Mouse (Mus musculus): ENCODE data around the gene Marveld1.

Gene Marveld1

DNA sequence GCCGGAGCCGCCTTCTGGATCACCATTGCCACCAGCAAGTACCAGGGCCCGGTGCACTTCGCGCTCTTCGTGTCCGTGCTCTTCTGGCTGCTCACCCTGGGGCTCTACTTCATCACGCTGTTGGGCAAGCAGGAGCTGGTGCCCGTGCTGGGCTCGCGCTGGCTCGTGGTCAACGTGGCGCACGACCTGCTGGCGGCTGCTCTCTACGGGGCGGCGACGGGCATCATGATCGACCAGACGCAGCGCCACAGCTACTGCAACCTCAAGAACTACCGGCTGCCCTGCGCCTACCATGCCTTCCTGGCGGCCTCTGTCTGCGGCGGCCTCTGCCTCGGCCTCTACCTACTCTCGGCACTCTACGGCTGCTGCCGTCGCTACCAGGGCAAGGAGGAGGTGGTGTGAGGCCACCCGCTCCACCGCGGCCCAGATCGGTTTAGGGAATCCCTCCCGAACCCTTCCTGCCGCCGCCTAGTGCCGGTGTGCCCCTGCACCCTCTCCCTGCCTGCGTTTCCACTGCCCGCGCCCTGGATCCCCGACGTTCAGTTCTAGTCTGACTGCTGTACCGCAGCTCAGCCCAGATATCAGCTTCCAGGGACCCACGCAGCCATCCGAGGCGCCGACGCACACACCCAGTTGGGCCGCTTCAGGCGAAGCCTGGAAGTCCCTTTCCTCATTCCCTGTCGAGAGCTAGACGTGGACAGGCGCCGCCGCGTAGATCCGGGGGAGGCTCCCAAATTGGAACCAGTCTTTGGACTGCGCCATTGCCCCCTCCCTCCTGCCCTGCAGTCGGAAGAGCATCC lies 769 bp downstream of the Marveld1 start:
- POLR2A ChIA-PET: interaction anchor here (0.6 to 19.8 kb wide), 37 partner anchors 8 to 237 kb away, joined by 3 to 403 read pairs (median 4); partner anchors contain the start of genes Avpi1 (in 3 of the 4), Pi4k2a (in 2 of the 4), Exosc1 (in 1 of the 4) and Hoga1 (in 1 of the 4)

GRCm38 (mm10) chr19:42148569-42148860 lies 1.3 kb downstream of the Marveld1 start:
- POLR2A ChIA-PET: interaction anchor here (0.7 to 19.8 kb wide), 28 partner anchors 8 to 237 kb away, joined by 3 to 403 read pairs (median 6); partner anchors contain the start of genes Avpi1 (in 3 of the 4), Pi4k2a (in 2 of the 4) and Pgam1 (in 1 of the 4)
- CTCF ChIA-PET: interaction anchor here (0.6 to 7.8 kb wide), 8 partner anchors 17 to 291 kb away, joined by 3 to 79 read pairs (median 4); partner anchors contain the start of genes Ankrd2 (in 1 of the 4), Avpi1 (in 1 of the 4) and Zfyve27 (in 1 of the 4)

More for the DNA sequence above, 769 bp downstream of the Marveld1 start:
- CTCF ChIA-PET: interaction anchor here (0.6 to 7.8 kb wide), 8 partner anchors 18 to 291 kb away, joined by 3 to 79 read pairs (median 4); partner anchors contain the start of genes Ankrd2 (in 1 of the 4), Avpi1 (in 1 of the 4) and Zfyve27 (in 1 of the 4)

- ChIA-PET CTCF (interaction anchor here (0.5 to 7.8 kb wide), 88 partner anchors 9 to 647 kb away, joined by 3 to 79 read pairs (median 4); partner anchors contain the start of genes Ankrd2 (in 3 of the 4), Hoga1 (in 3 of the 4), Avpi1 (in 2 of the 4) and Pi4k2a (in 2 of the 4)), POLR2A (interaction anchor here (0.7 to 19.8 kb wide), 41 partner anchors 10 to 252 kb away, joined by 3 to 403 read pairs (median 4); partner anchors contain the start of genes Avpi1 (in 3 of the 4), Pi4k2a (in 3 of the 4), Ankrd2 (in 2 of the 4) and 4933411K16Rik (in 1 of the 4))
Measured at GRCm38 (mm10) chr19:42151990-42152389, 4.8 kb downstream of the Marveld1 start.

GRCm38 (mm10) chr19:42157493-42158237 lies 10.5 kb downstream of the Marveld1 start:
- POLR2A ChIA-PET: interaction anchor here (0.5 to 4.1 kb wide), 30 partner anchors 8 to 386 kb away, joined by 3 to 24 read pairs (median 4); partner anchors contain the start of genes Avpi1 (in 3 of the 4), Marveld1 (in 2 of the 4) and Pi4k2a (in 1 of the 4)
- CTCF ChIA-PET: interaction anchor here in 2 of 4 experiments (0.6 to 1.5 kb wide), 7 partner anchors 9 to 512 kb away, joined by 3 to 5 read pairs (median 4); partner anchors contain the start of gene Ankrd2 (in 1 of the 2)

DNA sequence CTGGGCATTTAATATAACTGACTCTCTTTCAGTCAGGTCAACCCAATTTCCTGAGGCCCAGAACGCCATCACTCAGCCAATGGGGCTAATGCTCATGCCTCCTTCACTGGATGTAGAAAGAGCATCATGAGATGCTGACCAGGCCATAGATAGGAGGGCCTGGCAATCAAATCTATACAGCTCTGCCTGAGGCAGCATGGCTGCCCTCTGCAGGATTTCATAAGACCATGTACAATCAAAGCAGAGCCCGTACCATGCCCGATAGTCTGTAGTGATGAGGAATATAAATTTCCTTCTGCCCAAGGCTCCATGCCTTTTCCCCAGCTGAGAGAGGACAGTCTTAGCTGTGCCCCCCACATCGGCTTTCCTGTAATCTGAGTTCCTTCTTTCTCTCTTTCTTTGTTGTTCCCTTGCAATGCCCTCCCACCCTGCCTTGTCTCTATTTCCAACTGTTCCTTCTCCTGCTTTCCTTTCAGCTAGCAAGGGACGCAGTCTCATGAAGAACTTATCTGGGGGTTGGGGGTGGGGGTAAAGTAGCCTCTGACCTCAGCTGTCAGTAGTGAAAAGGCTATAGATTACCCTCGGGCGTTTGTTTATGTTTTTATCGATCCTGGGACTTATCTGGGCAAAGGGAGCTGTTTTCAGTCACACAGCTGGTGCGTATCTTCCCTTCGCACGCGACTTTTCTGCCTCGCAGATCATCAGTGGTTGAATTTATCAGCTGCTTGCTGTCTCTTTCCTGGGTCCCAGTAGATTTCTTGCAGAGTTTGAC lies 11.2 kb downstream of the Marveld1 start:
- ChIA-PET POLR2A (interaction anchor here in 3 of 4 experiments (0.5 to 4.1 kb wide), 32 partner anchors 9 to 387 kb away, joined by 3 to 24 read pairs (median 4); partner anchors contain the start of genes Avpi1 (in 3 of the 3), Marveld1 (in 2 of the 3) and Pi4k2a (in 1 of the 3)), CTCF (interaction anchor here in 3 of 4 experiments (0.6 to 1.5 kb wide), 10 partner anchors 8 to 219 kb away, joined by 3 to 5 read pairs (median 4); partner anchors contain the start of genes Ankrd2 (in 1 of the 3) and Avpi1 (in 1 of the 3))

DNA sequence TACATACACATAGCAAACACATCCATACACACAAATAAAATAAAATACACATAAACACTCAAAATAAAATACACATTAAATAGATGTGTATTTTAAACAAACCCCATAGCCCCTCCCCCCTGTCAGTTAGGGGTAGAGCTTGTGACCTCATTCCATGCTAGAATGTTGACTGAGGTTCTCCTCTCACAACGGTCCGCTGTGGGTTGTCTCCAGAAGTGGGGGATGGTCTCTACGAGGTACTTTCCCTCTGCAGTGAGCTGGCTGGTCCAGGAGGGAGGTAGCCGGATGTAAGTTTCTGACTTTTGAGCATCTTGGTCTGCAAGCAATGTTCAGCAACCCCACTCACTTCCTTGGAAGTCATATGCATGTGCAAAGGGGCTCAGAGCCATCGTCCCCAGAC lies 16.6 kb downstream of the Marveld1 start, which contains the start of gene Zfyve27:
Zfyve27 (plus strand) TSS at position 188 of the 400 bp plus-strand sequence.
- ChIA-PET CTCF (interaction anchor here in 3 of 4 experiments (0.6 to 8.4 kb wide), 6 partner anchors 12 to 128 kb away, joined by 3 to 79 read pairs (median 9); partner anchors contain the start of genes Ankrd2 (in 1 of the 3) and Marveld1 (in 1 of the 3)), POLR2A (interaction anchor here in 3 of 4 experiments (0.5 to 2.9 kb wide), 4 partner anchors 11 to 34 kb away, joined by 3 to 18 read pairs (median 8); partner anchors contain the start of genes Avpi1 (in 1 of the 3) and Marveld1 (in 1 of the 3))

DNA sequence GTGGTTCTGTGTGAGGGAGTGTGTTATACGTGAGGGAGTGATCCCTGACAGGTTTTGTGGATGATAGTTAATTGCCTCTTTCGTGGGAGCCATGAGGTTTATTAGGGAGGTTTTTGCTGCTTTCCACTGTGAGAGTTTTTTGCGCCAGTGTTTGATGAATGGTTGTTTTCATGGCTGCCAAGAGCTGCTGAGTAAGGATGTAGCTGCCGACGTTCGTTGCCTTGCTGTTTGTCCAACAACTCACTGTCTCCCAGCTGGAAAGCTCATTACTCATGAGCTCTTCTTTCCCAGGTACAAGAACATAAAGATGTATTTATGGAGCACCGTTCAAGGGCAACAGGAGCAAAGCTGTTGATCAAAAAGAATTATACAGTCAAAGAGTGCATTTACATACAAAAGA lies 17.0 kb downstream of the Marveld1 start:
- ChIA-PET POLR2A (interaction anchor here in 3 of 4 experiments (1.1 to 4.4 kb wide), 6 partner anchors 12 to 74 kb away, joined by 3 to 18 read pairs (median 12); partner anchors contain the start of genes Marveld1 (in 2 of the 3), Avpi1 (in 1 of the 3) and Pi4k2a (in 1 of the 3)), CTCF (interaction anchor here (0.6 to 8.4 kb wide), 8 partner anchors 12 to 129 kb away, joined by 3 to 79 read pairs (median 3); partner anchors contain the start of genes Ankrd2 (in 1 of the 4) and Marveld1 (in 1 of the 4))

DNA sequence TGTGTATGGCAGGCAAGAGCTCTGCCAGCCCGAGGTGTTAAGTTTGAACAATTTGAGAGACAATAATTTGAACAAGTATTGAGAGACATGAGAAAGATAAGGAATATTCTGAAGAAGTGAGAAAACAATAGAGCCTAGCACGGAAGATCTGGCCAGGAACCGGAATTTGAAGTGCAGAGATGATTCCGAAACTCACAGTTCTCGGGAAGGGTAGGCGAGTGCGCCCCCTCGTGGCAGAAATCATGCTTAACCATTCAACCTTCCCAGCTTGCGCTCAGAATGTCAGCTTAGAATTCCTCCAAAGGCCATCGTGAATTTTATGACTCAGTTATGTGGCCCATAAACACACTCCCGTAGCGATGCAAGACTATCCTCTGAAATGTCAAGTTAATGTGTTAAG lies 18.9 kb downstream of the Marveld1 start:
- ChIA-PET CTCF (interaction anchor here (0.5 to 8.4 kb wide), 66 partner anchors 8 to 1404 kb away, joined by 3 to 79 read pairs (median 4); partner anchors contain the start of genes Ankrd2 (in 4 of the 4), Hoga1 (in 4 of the 4), Pi4k2a (in 3 of the 4) and 4933411K16Rik (in 2 of the 4)), POLR2A (interaction anchor here (0.6 to 4.4 kb wide), 26 partner anchors 9 to 130 kb away, joined by 3 to 18 read pairs (median 4); partner anchors contain the start of genes Marveld1 (in 2 of the 4), Ankrd2 (in 1 of the 4), Avpi1 (in 1 of the 4) and Pi4k2a (in 1 of the 4))

DNA sequence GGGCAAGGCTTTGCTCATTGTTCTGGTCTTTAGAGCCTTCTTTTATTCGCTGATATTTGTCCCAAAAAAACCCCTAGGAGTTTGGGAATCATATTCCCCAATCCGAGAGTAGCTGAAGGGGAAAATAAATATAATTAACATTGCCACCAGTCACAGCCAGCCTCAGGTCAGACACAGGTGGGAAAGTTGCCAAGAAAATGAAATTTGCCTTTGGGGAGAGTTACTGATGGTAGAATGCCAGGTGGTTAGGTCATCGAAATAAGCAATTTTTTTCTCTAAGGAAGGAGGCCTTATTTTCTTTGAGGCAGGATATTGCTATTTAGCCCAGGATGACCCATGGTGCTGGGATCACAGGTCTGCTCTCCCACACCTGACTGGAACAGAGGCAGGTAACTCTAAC lies 19.6 kb downstream of the Marveld1 start:
- ChIA-PET CTCF (interaction anchor here (0.5 to 8.4 kb wide), 50 partner anchors 9 to 604 kb away, joined by 3 to 79 read pairs (median 4); partner anchors contain the start of genes Hoga1 (in 4 of the 4), Ankrd2 (in 3 of the 4), 4933411K16Rik (in 2 of the 4) and Avpi1 (in 2 of the 4)), POLR2A (interaction anchor here (0.7 to 4.4 kb wide), 15 partner anchors 9 to 131 kb away, joined by 3 to 18 read pairs (median 5); partner anchors contain the start of genes Marveld1 (in 2 of the 4), Ankrd2 (in 1 of the 4) and Pi4k2a (in 1 of the 4))

DNA sequence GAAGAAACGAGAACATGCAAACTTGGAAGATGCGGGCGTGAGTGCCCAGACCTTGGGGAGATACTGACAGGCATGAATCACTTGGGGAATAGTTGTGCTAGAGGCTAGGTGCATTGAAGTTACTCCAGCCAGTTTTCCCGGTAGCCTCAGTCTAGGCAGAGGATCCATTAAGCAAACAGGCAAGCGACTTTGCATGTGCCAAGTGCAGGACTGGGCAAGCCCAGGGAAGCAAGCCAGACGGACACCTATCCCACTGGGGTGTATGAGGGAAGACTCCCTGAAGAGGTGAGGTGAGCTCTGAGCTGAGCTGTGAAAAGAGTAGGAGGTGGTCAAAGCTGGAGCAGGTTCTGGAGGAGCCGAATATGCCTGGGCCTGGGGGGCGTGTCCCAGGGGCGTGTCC lies 20.3 kb downstream of the Marveld1 start:
- ChIA-PET POLR2A (interaction anchor here in 2 of 4 experiments (1.1 to 4.4 kb wide), 4 partner anchors 12 to 96 kb away, joined by 3 to 17 read pairs (median 4); partner anchors contain the start of genes Marveld1 (in 1 of the 2) and Pi4k2a (in 1 of the 2)), CTCF (interaction anchor here in 2 of 4 experiments (1.1 to 8.4 kb wide), 3 partner anchors 15 to 132 kb away, joined by 4 to 79 read pairs (median 4); partner anchors contain the start of gene Marveld1 (in 1 of the 2))

DNA sequence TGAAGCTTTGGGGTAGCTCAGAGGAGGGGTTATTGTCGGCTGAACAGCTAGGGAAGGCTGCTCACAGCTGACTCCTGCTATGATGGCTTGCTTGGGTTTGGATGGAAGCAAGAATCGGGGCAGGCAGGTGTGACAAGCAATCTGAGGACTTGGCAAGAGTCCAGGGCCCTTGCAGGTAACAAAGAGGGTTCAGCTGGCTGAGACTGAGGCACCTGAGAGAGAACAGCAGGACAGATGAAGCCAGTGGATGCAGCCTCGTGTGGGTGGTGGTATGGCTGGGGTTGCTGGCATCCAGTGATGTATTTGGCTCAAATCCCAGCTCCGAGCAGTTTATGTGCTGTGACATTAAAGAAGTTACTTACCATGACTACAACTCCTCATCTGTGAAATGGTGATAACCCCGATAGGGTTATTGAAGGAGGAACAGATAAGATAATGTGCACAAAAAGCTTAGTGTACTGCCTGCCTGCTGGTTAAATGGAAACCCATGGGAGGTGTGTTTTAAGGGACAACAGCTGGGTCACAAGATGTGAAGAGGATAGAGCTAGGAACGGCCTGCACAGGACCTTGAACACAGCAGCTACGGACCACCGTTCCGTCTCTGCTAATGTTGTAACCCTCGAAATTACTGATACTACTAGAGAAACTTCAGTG lies 22.2 kb downstream of the Marveld1 start:
- ChIA-PET CTCF (interaction anchor here (0.6 to 8.4 kb wide), 19 partner anchors 13 to 618 kb away, joined by 3 to 79 read pairs (median 6); partner anchors contain the start of genes Ankrd2 (in 2 of the 4), Hoga1 (in 1 of the 4) and Marveld1 (in 1 of the 4)), POLR2A (interaction anchor here in 3 of 4 experiments (0.6 to 3.8 kb wide), 39 partner anchors 10 to 610 kb away, joined by 3 to 24 read pairs (median 5); partner anchors contain the start of genes Avpi1 (in 3 of the 3), Pi4k2a (in 2 of the 3), Exosc1 (in 1 of the 3) and Hoga1 (in 1 of the 3))

- POLR2A ChIA-PET: interaction anchor here in 3 of 4 experiments (0.6 to 3.8 kb wide), 73 partner anchors 9 to 638 kb away, joined by 3 to 24 read pairs (median 5); partner anchors contain the start of genes Avpi1 (in 3 of the 3), Pi4k2a (in 3 of the 3), Exosc1 (in 2 of the 3) and Hoga1 (in 2 of the 3)
- CTCF ChIA-PET: interaction anchor here (0.6 to 8.4 kb wide), 38 partner anchors 12 to 611 kb away, joined by 3 to 79 read pairs (median 4); partner anchors contain the start of genes Ankrd2 (in 2 of the 4), Hoga1 (in 2 of the 4), Avpi1 (in 1 of the 4) and Hps1 (in 1 of the 4)
Measured at GRCm38 (mm10) chr19:42170025-42170969, 23.1 kb downstream of the Marveld1 start.

DNA sequence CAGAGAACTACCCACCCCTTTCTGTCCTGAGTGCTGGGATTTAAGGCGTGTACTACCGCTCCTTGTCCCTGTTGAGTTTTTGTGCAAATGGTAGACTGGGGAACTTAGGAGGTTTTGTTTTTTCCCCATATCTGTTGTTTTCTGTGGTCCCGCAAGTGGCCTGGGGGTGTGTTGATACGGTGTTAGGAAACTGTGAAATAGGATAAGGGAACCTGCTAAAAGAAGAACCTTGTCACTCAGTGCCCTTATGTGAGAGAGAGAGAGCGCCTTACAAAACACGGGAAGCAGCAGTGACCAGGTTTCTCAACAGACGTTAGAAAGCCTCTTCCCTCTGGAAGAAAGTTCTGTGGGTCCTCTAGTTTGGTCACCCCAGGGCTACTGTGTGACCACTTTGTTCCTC lies 29.6 kb downstream of the Marveld1 start:
- CTCF ChIA-PET: interaction anchor here in 1 of 4 experiments (0.6 to 1.7 kb wide), 4 partner anchors 11 to 254 kb away, joined by 3 to 5 read pairs (median 4); partner anchors contain the start of gene Ankrd2
- POLR2A ChIA-PET: interaction anchor here in 3 of 4 experiments (0.6 to 0.7 kb wide), 3 partner anchors 25 to 435 kb away, joined by 3 to 4 read pairs (median 3); partner anchors contain the start of gene Loxl4 (in 1 of the 3)

All from embryonic stem cell, embryonic (primary cell).